Mouse (Mus musculus): ENCODE measurements at regions not wholly inside any gene's neighbourhood (a gene's known extent, or its start where the extent isn't known, plus 50 kb on each side); places are given as distances from the start of the nearest gene placed in this dataset.

GRCm38 (mm10) chr4:152859161-152859560 lies 381.5 kb upstream of the Kcnab2 start:
- DNase-seq (ENCODE audit: low read depth, low spot score) = no peak

DNA sequence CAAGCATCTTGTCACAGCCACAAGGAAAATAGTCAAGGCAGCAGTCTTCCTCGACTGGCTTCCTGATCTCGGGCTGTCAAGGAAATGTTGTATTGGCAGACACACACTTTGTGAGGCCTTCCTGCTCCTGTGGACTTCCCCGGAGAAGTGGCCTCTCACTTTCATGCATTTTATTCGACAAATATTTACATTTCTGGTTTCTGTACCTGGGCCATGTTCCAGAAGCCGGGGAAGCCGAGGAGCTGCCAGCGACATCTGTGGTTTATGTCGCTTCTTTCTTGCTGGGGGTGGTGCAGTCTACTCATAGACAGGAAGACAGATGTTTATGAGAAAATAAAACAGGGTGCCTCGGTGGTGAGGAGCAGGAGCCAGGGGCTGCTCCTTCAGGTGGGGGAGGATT lies 372.5 kb upstream of the Kcnab2 start:
- no peak for DNase-seq (ENCODE audit: low read depth, low spot score)

DNA sequence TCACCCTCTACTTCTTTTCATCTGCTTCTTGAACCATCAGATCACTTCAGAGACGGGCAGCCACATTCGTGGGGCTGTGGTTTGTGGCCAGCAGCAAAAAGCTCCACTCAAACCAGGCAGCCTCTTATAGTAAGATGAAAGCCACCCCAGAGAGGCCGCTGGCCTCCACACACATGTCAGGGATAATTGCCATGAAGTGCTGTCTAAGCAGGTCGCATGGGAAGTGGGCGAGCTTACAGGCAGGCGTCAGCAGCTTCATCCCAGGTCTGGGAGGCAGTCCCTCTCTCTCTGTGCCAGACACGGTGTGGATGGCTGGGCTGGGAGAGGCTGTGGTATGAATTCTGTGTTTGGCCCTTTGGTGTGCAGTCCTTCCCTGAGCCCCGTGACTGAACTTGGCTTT lies 358.4 kb upstream of the Kcnab2 start:
- no peak for DNase-seq (ENCODE audit: low read depth, low spot score)

GRCm38 (mm10) chr4:152834421-152835110 lies 356.9 kb upstream of the Kcnab2 start:
- DNase-seq (ENCODE audit: low read depth, low spot score) = no peak

DNA sequence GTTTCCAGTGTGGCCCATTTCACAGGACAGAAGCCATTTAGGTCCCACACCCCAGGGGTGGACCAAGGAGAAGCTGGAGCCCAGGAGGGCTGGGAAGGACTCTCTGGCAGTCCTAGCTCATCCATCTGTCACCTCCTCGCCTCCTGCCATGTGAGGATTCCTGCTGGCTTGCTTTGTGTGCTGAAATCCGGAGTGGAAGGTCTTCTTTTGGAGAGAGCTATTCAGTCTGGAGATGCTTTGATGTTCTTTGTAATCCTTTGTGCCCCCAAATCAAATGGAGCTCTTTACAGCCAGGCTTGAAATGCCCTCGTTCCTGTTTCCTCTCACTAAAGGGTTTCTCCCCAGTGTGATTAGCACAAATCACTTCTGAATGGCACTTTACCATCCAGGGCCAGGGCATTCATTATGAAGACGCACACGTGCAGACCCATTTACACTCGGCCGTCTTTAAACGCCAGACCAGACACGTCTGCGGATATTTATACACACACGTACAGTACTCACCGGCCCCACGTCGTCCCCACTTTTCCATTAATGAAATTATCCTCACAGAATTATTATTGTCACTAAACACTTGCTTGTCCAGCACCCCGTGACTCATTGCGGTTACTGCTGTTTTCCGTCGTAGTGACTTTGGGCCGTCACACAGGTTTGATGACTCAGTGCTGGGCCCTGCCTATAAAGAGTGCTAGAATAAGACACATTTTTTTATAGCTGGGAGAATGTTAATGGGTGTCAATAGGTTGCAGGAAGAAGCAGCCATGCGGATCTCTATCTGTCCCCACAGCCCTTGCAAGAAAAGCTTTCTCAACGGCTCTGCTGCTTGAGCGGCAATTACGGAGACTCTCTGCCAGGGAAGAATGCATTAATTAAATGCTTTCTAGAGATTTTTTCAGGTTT lies 356.0 kb upstream of the Kcnab2 start:
- DNase-seq (ENCODE audit: low read depth, low spot score) = peak; percentile 53

DNA sequence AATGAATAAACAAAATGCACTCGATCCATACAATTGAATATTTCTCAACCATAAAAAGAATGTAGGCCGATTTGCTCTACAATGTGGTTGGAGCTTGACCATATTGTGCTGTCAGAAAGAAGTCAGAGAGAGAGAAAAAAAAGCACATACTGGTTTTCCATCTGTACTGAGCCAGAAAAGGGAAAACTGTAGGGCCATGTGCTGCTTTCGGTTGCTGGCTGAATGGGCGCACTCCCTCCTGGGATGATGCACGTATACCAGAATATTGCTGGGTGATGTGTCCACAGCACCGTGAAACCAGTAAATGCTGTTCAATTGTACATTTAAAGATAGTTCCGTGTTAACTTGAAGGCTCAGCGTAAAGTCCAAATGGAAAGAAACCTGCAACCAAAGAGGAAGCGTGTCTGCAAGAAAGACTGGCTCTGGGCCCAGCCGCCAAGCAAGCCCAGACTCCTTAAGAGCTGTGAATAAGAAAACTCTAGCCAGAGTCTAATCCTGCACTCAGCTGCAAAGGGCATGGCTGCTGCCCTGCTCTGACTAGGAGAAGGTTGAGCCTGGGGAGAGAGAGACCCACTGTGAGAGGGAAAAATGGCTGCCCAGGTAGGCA lies 355.2 kb upstream of the Kcnab2 start:
- no peak for DNase-seq (ENCODE audit: low read depth, low spot score)

- peak; percentile 46 for DNase-seq (ENCODE audit: low read depth, low spot score)
Measured at GRCm38 (mm10) chr4:152825185-152825584, 347.5 kb upstream of the Kcnab2 start.

- no peak for DNase-seq (ENCODE audit: low read depth, low spot score)
Measured at GRCm38 (mm10) chr4:152816139-152816757, 338.6 kb upstream of the Kcnab2 start.

DNA sequence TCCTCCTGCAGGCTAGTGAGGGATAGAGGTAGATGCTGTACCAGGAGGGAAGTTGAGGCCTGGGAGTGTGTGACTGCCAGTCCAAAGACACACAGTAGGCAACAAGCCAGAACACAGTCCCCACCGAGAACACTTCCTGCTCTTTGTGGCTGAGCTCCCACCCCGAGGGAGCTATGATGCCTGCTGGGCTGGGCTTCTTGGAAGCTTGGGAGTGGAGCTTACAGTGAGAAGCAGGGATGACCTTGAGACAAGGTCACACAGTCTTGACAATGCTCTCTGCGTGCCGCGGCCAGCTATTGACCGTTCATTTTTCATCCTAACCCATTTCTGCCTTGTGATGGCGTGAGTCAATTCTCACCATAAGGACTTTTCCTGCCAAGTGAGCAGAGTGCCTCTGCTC lies 328.9 kb upstream of the Kcnab2 start:
- no peak for DNase-seq (ENCODE audit: low read depth, low spot score)

DNA sequence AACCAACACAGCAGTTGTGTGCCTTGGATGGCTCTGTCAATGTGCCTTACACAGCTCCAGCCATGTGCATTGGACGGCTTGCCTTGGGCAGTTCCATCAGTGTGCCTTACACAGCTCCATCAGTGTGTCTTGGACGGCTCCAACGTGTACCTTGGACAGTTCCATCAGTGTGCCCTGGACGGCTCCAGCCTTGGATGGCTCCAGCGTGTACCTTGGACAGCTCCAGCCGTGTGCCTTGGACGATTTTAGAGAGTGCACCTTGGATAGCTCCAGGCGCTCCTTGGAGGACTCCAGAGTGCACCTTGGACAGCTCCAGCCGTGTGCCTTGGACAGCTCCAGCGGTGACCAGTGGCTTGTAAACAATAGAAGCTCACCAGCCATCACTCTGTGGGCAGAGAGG lies 321.7 kb upstream of the Kcnab2 start:
- DNase-seq (ENCODE audit: low read depth, low spot score) = peak; percentile 94

GRCm38 (mm10) chr4:152788431-152788830 lies 310.8 kb upstream of the Kcnab2 start:
- DNase-seq (ENCODE audit: low read depth, low spot score) = no peak

GRCm38 (mm10) chr4:152784972-152785371 lies 307.3 kb upstream of the Kcnab2 start:
- DNase-seq (ENCODE audit: low read depth, low spot score) = no peak

DNA sequence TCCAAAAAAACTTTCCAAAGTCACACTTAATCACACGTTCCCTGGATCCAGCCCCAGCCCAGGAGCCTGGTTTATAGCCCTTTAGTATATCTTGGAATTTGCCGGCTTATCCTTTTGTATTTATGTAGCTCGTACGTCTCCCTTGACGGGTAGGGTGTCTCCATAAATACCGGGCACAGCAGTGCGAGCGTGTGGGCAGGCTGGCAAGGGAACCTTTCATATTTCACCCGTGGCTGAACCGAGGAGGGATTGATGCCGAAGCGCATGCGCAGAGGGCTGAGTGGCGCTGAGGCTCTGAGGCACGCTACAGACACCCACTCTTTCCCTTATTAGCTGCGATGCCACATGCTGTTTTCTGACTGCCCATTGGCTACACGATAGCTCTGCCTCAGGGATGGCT lies 301.9 kb upstream of the Kcnab2 start:
- no peak for DNase-seq (ENCODE audit: low read depth, low spot score)

- DNase-seq (ENCODE audit: low read depth, low spot score) = no peak
Measured at GRCm38 (mm10) chr4:152775801-152776200, 298.1 kb upstream of the Kcnab2 start.

GRCm38 (mm10) chr4:152771386-152771785 lies 293.7 kb upstream of the Kcnab2 start:
- DNase-seq (ENCODE audit: low read depth, low spot score) = no peak

- no peak for DNase-seq (ENCODE audit: low read depth, low spot score)
Measured at GRCm38 (mm10) chr4:152767372-152767771, 289.7 kb upstream of the Kcnab2 start.

DNA sequence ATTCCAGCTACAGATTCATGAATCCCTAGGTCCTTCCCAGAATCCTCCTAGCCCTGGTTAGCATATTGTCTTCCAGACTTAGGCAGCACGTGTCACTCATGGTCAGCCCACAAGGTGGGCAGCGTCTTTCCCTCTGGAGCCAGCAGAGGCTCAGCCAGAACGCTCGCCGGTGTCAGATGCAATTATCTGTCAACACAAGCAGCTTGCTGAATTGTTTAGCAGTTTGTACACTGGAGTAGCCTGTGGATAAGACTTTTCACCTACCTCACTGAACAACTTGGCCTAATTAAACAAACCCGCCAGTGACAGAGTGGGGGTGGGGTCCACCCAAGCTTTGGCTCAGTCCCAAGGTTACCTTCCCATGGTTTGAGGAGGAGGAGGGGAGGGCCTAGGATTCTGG lies 285.4 kb upstream of the Kcnab2 start:
- no peak for DNase-seq (ENCODE audit: low read depth, low spot score)

DNA sequence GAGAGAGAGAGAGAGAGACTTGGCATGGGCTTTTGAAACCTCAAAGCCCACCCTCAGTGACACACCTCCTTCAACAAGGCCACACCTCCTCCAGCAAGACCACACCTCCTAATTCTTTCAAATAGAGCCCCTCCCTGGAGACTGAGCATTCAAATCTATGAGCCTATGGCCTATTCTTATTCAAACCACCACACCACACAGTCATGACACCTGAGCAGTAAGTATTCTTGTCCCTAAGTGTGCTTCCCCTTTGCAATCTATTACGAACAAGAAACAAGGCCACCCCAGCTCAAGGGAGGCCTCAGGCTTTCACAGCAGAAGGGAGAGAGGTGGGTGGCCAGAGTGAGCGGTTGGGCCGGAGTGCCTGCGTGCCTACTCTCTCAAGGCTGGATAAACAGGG lies 284.9 kb upstream of the Kcnab2 start:
- DNase-seq (ENCODE audit: low read depth, low spot score) = no peak

GRCm38 (mm10) chr4:152757191-152757590 lies 279.5 kb upstream of the Kcnab2 start:
- DNase-seq (ENCODE audit: low read depth, low spot score) = no peak

DNA sequence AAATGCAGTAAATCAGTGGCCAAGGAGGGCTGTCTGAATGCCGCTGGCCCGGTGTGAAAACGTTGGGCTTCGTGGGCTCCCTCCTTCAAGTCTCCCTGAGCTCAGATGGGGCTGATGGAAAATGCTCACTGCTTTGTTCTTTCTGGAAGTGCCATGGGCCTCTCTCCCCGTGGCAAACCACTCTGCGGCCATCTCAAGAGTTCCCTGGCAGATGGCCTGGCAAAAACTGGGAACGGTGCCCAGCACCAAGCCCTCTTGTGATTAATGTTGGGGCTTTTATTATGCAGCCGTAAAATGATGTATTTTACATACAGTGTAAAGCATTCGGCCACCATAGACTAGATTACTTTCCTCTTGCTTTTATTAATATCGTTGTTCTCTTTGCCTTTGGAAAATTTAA lies 278.9 kb upstream of the Kcnab2 start:
- no peak for DNase-seq (ENCODE audit: low read depth, low spot score)

DNA sequence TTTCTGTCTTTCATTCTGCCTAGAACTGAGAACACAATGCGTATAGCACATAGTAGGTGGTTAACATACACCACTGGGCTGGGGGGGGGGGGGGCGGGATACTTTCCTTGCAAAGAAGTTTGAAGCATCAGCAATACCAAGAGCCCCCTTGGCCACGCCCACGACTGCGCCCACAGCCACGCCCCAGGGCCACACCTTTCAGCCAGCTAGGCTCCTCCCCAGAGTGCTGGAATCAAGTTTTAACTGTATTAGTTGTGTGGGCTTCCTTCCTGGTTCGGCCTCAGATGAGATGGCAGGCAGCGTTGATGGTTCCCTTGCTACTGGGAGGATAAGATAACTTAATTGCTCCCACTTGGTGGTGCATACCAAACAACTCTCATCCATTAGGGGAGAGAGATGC lies 278.1 kb upstream of the Kcnab2 start:
- no peak for DNase-seq (ENCODE audit: low read depth, low spot score)

- DNase-seq (ENCODE audit: low read depth, low spot score) = no peak
Measured at GRCm38 (mm10) chr4:152744366-152744765, 266.7 kb upstream of the Kcnab2 start.

Measured in mesoderm, embryonic 11.5 days (tissue).